Mouse (Mus musculus) frontal cortex, adult (tissue): ENCODE data around the gene Gm20388.

Source experiments
- ATAC-seq: cut with Nextera tagmentation; 2 replicates; pipeline ENCODE4 v1.9.2; 2017; ENCODE audit warnings: mild to moderate bottlenecking, moderate library complexity, mixed read lengths; ENCODE audit not compliant: low TSS enrichment

The Gm20388 gene

GRCm38 (mm10) chr8:121850436-121850820, 1939.8 kb downstream of the Gm20388 start:
- no peak for ATAC-seq

- peak; percentile 83 for ATAC-seq
Observed at GRCm38 (mm10) chr8:121850821-121851470, 1940.3 kb downstream of the Gm20388 start.

DNA sequence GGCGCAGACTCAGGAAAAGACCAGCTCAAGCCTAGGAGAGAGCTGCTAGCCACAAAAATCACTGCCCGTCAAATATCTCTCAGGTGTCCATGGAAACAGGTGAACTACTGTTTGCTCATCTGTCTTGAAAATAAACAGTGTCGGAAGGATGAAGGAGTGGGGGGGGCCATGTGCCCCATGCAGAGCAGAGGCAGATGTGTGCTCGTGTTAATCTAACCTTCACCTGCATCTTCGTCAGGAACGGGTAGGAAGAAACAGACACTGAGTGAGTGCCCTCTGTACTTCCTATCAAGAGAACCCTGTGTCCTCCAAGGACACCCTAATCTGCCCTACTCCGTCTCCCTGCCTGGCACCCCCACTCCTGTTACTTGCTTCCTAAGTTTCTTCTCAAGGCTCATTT, 1941.1 kb downstream of the Gm20388 start:
- no peak for ATAC-seq

DNA sequence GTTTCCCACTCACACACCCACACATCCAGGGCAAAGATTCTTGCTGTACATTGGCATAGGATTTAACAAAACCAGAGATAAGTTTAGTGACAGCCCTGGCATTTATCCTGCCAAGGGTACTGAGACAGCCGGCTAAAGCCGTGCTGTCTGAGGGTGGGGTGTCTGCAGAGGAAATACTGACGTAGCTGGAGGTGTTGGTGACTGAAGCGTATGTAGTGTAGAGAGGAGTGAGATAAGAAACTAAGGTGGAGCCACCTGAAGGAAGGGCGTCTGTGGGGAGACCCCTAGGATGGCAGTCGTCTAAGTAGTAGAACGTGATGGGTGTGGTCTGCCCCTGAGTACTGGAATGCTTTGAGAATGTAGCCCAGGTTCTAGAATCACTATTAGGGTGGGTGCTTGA, 1941.8 kb downstream of the Gm20388 start:
- ATAC-seq, result no peak

GRCm38 (mm10) chr8:121853586-121853985, 1942.9 kb downstream of the Gm20388 start:
- ATAC-seq, result no peak

- no peak for ATAC-seq
Observed at GRCm38 (mm10) chr8:121856071-121856746, 1945.6 kb downstream of the Gm20388 start.

DNA sequence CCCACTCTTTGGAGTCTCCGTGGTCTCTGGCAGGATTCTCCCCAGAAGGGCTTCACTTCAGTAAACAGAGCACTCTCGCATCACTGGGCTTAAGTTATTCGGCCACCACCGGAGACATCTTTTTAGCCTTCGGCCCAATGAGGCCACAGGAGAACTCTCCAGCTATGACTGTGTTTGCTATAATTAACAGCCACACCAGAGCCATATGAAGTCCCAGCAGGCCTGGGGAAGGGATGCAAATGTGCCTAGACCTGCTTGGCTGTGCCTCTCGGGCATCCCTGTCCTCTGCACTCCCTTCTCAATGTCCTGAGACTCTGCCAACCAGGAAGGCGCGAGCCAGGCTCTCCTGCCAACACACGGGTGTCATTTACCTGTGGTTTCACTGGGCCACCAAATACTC, 1946.7 kb downstream of the Gm20388 start:
- ATAC-seq, result no peak

GRCm38 (mm10) chr8:121857747-121858146, 1947.1 kb downstream of the Gm20388 start:
- no peak for ATAC-seq

GRCm38 (mm10) chr8:121861276-121861675, 1950.6 kb downstream of the Gm20388 start:
- no peak for ATAC-seq

GRCm38 (mm10) chr8:121861806-121862548, 1951.3 kb downstream of the Gm20388 start:
- no peak for ATAC-seq

GRCm38 (mm10) chr8:121865356-121865755, 1954.7 kb downstream of the Gm20388 start:
- no peak for ATAC-seq

DNA sequence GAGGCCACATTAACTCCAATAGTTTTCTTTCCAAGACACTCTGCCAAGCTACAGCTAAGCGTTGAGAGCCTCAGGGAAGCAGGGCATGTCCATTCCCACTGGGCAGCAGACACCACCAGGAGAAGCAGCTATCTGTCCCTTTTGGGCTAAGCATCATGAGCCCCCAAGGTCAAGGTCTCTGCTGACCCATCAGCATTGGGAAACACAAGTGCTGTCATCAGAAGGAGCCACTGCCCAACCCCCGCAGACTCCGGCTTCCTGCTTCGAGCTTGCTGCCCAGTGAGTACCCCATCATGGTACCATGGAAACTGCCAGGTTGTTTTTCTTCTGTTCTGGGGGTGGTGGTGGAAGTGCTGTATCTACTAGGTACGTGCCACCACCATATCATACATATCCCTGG, 1957.6 kb downstream of the Gm20388 start:
- ATAC-seq, result no peak

GRCm38 (mm10) chr8:121868896-121869295, 1958.3 kb downstream of the Gm20388 start:
- ATAC-seq, result no peak

DNA sequence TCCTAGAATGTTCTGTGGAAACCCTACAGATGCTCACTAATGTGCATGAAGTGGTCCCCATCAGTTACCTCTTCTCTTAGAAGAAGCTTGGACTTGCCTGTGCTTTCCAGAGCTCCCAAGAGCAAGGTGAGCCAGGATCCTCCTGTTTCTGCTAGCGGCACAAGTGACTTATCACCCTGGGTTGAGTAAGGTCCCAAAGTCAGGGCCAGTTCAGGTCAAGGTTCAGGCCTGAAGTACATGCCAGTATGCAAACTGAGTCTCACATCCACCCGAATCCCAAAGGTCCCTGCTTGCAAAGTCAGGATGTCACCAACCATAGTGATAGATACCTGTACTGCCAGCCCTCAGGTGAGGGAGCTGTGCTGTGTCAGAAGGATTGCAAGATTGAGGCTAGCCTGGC, 1959.5 kb downstream of the Gm20388 start:
- no peak for ATAC-seq

DNA sequence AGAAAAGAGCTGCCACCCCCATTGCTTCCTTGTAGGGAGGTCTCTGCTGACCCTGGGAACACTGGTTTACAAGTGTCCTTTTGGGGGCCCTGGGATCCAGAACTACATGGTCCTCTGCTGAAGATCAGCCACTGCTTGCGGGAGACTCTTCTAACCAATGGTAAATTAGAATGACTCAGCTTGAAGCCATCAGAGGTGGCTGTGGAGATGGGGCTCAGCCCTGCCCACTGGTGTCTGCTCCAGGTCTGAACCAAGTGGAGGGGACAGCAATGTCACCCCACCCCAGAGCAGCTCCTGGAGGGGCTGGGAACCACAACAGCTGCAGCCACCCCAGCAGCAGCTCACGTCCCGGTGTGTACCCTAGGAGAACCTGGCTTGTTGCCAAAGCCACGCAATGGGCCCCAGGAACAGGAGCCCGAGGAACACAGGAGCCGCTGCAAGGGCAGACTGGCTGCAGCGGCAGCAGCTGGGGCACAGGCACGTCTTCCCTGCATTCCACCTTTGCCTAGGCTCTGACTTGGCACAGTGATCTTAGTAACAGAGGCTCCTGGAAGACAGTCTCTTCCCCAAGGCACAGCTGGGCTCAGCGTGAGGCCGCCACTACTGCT, 1961.3 kb downstream of the Gm20388 start:
- ATAC-seq, result no peak

DNA sequence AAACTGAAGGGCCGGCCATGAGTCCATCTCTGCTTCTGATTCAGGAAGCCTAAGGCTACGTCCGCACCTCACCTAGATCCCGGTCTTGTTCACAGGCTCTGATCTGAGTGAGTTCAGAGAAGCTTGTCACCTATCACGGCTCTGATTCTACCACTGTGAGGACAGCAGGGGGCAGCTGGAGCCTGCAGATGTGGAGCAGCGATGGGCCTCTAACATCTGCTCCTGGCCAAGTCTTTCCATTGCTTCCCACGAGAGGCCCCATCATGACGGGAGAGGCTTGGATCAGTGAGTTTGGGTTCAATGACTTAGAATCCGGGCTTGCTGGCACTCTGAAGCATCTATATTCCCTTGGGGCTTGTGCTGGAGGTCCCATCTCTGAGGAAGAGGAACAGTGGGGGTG, 1963.4 kb downstream of the Gm20388 start:
- ATAC-seq, result no peak

GRCm38 (mm10) chr8:121875045-121875444, 1964.4 kb downstream of the Gm20388 start:
- peak; percentile 73 for ATAC-seq

- no peak for ATAC-seq
Observed at GRCm38 (mm10) chr8:121875517-121875916, 1964.9 kb downstream of the Gm20388 start.

GRCm38 (mm10) chr8:121877212-121877611, 1966.6 kb downstream of the Gm20388 start:
- ATAC-seq, result no peak

DNA sequence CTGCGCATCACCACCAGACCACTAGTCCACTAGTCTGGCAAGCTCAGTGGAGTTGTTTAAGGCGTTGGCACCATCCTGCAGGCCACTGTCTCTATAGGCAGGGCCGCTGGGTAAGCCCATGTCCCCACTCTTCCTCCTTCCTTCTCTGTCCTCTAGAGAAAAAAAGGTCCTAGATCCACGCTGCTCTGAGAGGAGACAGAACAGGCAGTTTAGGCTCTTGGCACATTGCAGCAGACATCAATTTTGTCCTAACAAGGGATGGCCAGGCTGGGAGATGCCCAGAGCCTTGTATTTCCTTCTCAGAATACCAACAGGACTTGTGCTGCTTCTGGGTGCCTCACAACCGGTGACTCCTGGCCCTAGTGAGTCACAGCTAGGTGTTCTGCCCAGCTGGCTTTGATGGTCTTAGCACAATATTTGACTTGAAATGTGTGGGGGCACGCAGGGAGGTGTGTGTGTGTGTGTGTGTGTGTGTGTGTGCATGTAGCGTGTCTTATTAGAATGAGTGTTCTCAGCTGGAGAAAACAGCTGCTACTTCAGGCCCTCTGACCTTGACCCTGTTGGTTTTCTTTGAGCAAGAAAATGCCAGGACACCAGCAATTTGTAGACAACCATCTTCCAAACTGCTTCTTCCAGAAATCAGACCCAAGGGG, 1967.3 kb downstream of the Gm20388 start:
- no peak for ATAC-seq

DNA sequence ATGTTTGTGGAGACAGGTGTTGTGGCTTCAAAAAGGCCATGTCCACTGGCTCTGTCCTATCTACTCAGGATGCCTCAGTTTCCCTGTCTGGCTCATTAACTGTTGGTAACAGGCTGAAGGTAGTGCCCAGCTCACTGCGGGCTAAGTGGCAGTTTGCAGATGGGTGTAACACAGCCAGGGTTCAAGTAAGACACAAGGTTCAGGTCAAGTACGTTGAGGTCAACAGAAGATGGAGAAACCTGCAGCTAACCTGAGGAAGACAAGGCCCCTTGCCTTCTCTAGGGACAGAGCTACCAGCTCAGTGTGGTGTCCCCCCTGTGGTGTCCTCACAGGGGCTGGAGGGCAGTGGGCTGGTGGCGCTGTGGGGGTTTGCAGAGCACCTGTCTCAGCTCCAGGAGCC, 1969.1 kb downstream of the Gm20388 start:
- ATAC-seq, result no peak

DNA sequence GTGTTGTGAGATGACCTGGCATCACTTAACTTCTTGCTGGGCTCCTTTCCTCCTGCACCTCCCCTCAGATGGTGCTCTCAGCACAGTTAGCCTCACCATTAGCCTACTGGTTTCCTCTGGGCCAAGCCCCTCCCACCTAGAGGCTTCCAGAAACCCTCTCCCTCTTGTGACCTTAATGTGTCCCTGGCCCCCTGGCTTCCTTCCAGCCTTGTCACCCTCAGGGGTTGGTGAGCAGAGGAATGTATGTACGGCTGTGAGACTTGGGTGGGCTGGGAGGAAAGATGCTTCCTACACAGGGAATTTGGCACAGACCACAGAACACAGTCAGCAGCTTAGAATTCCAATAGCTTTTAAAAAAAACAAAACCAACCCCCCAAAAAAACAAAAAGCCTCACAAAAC, 1970.2 kb downstream of the Gm20388 start:
- no peak for ATAC-seq
